Mouse (Mus musculus): ENCODE data around the gene Krt33b. TPM values are rescaled to one million over a fixed set of nuclear protein-coding genes. Genes with fewer than 3 reads are reported as not detected.

The Krt33b gene
- polyA plus RNA-seq, 1 experiment from 2014 or later = not detected

- H3K4me3 ChIP-seq = no peak overlapping the region
- no peak overlapping the region for H3K4me2 ChIP-seq
- no peaks in the 10 kb centered on the region for H3K27me3 ChIP-seq
- no peaks in the 10 kb centered on the region for H3K36me3 ChIP-seq (ENCODE audit: poor library complexity, severe bottlenecking)
- 94% methylated on average over 1 of the region's 1 CpGs for WGBS
- H3K4me1 ChIP-seq = no peaks in the 10 kb centered on the region
- no peak overlapping the region for H3K27ac ChIP-seq
- no peak overlapping the region for H3K9ac ChIP-seq
- H3K9me3 ChIP-seq (replicated peaks) = no peaks in the 10 kb centered on the region
- ATAC-seq = no peak
Measured at GRCm38 (mm10) chr11:100019466-100019865, 10.2 kb downstream of the Krt33b start.

- Histone ChIP-seq H3K9me3 (replicated peaks) (no peaks in the 10 kb centered on the region), H3K36me3 (ENCODE audit: poor library complexity, severe bottlenecking) (no peaks in the 10 kb centered on the region), H3K4me3 (no peak within 1 kb of the TSS), H3K4me1 (no peaks in the 10 kb centered on the region), H3K27me3 (no peaks in the 10 kb centered on the region), H3K9ac (no peak within 1 kb of the TSS), H3K4me2 (no peak within 1 kb of the TSS), H3K27ac (no peak within 1 kb of the TSS)
- no peak for ATAC-seq
- WGBS = 92% methylated on average over 4 of the region's 4 CpGs
Measured at GRCm38 (mm10) chr11:100016112-100016511, 13.6 kb downstream of the Krt33b start, which contains the start of gene Krt33a. TSS of gene Krt33a (minus strand) at chr11:100016212.

GRCm38 (mm10) chr11:100013691-100014171, 15.9 kb downstream of the Krt33b start:
- Histone ChIP-seq H3K27me3 (no peaks in the 10 kb centered on the region), H3K36me3 (ENCODE audit: poor library complexity, severe bottlenecking) (no peaks in the 10 kb centered on the region), H3K9ac (no peak overlapping the region), H3K9me3 (replicated peaks) (no peaks in the 10 kb centered on the region), H3K4me3 (no peak overlapping the region), H3K4me1 (no peaks in the 10 kb centered on the region), H3K4me2 (no peak overlapping the region), H3K27ac (no peak overlapping the region)
- 83% methylated on average over 4 of the region's 4 CpGs for whole genome bisulfite sequencing
- ATAC-seq = no peak

- no peaks in the 10 kb centered on the region for H3K4me1 ChIP-seq
- no peak overlapping the region for H3K4me2 ChIP-seq
- H3K9ac ChIP-seq = no peak overlapping the region
- no peak for ATAC-seq
- H3K4me3 ChIP-seq = no peak overlapping the region
- H3K9me3 ChIP-seq (replicated peaks) = no peaks in the 10 kb centered on the region
- 87% methylated on average over 5 of the region's 5 CpGs for WGBS
- H3K36me3 ChIP-seq (ENCODE audit: poor library complexity, severe bottlenecking) = no peaks in the 10 kb centered on the region
- no peak overlapping the region for H3K27ac ChIP-seq
- H3K27me3 ChIP-seq = no peaks in the 10 kb centered on the region
Measured at GRCm38 (mm10) chr11:100010682-100011081, 19.0 kb downstream of the Krt33b start.

- H3K9me3 ChIP-seq (replicated peaks) = no peaks in the 10 kb centered on the region
- H3K4me3 ChIP-seq = no peak overlapping the region
- 84% methylated on average over 5 of the region's 5 CpGs for WGBS
- no peak for ATAC-seq
- no peaks in the 10 kb centered on the region for H3K36me3 ChIP-seq (ENCODE audit: poor library complexity, severe bottlenecking)
- no peaks in the 10 kb centered on the region for H3K4me1 ChIP-seq
- no peak overlapping the region for H3K9ac ChIP-seq
- no peak overlapping the region for H3K4me2 ChIP-seq
- H3K27me3 ChIP-seq = no peaks in the 10 kb centered on the region
- H3K27ac ChIP-seq = no peak overlapping the region
Measured at GRCm38 (mm10) chr11:100008336-100008735, 21.3 kb downstream of the Krt33b start.

GRCm38 (mm10) chr11:100006624-100007023, 23.0 kb downstream of the Krt33b start:
- H3K4me3 ChIP-seq = no peak overlapping the region
- WGBS = 59% methylated on average over 3 of the region's 3 CpGs
- no peaks in the 10 kb centered on the region for H3K36me3 ChIP-seq (ENCODE audit: poor library complexity, severe bottlenecking)
- no peaks in the 10 kb centered on the region for H3K4me1 ChIP-seq
- no peak overlapping the region for H3K4me2 ChIP-seq
- ATAC-seq = no peak
- no peak overlapping the region for H3K9ac ChIP-seq
- no peaks in the 10 kb centered on the region for H3K27me3 ChIP-seq
- H3K9me3 ChIP-seq (replicated peaks) = 0 out of 2 replicates have a peak, but pooled peaks cover 2% of the 10 kb centered on the region
- no peak overlapping the region for H3K27ac ChIP-seq

- Histone ChIP-seq H3K27me3 (no peaks in the 10 kb centered on the region), H3K4me1 (no peaks in the 10 kb centered on the region), H3K27ac (no peak overlapping the region), H3K9me3 (replicated peaks) (0 out of 2 replicates have a peak, but pooled peaks cover 4% of the 10 kb centered on the region), H3K4me2 (no peak overlapping the region), H3K9ac (no peak overlapping the region), H3K36me3 (ENCODE audit: poor library complexity, severe bottlenecking) (no peaks in the 10 kb centered on the region), H3K4me3 (no peak overlapping the region)
- ATAC-seq = no peak
- WGBS = 90% methylated on average over 8 of the region's 8 CpGs
Measured at GRCm38 (mm10) chr11:100005905-100006304, 23.8 kb downstream of the Krt33b start.

- no peaks in the 10 kb centered on the region for H3K36me3 ChIP-seq (ENCODE audit: poor library complexity, severe bottlenecking)
- WGBS = 31% methylated on average over 6 of the region's 6 CpGs
Measured at GRCm38 (mm10) chr11:100004846-100005245, 24.8 kb downstream of the Krt33b start.

GRCm38 (mm10) chr11:99999091-99999490, 30.6 kb downstream of the Krt33b start:
- H3K9ac ChIP-seq = no peak overlapping the region
- H3K4me2 ChIP-seq = no peak overlapping the region
- H3K27me3 ChIP-seq = peaks cover 14% of the 10 kb centered on the region; the same call in 1 of the 2 replicates
- H3K4me3 ChIP-seq = no peak overlapping the region
- WGBS = 92% methylated on average over 7 of the region's 7 CpGs
- 0 out of 2 replicates have a peak, but pooled peaks cover 4% of the 10 kb centered on the region for H3K9me3 ChIP-seq (replicated peaks)
- no peaks in the 10 kb centered on the region for H3K4me1 ChIP-seq
- no peak overlapping the region for H3K27ac ChIP-seq
- no peak for ATAC-seq
- no peaks in the 10 kb centered on the region for H3K36me3 ChIP-seq (ENCODE audit: poor library complexity, severe bottlenecking)

More at GRCm38 (mm10) chr11:100004846-100005245, 24.8 kb downstream of the Krt33b start:
- ATAC-seq = no peak
- Histone ChIP-seq H3K27ac (no peak overlapping the region), H3K4me2 (no peak overlapping the region), H3K27me3 (no peaks in the 10 kb centered on the region), H3K4me1 (no peaks in the 10 kb centered on the region), H3K9me3 (replicated peaks) (0 out of 2 replicates have a peak, but pooled peaks cover 4% of the 10 kb centered on the region), H3K4me3 (no peak overlapping the region), H3K9ac (no peak overlapping the region)

GRCm38 (mm10) chr11:99994384-99994661, 35.3 kb downstream of the Krt33b start:
- H3K4me3 ChIP-seq = no peak overlapping the region
- H3K4me2 ChIP-seq = no peak overlapping the region
- WGBS = 65% methylated on average over 4 of the region's 4 CpGs
- no peaks in the 10 kb centered on the region for H3K4me1 ChIP-seq
- H3K27me3 ChIP-seq = peaks cover 27% of the 10 kb centered on the region
- no peak overlapping the region for H3K27ac ChIP-seq
- no peaks in the 10 kb centered on the region for H3K36me3 ChIP-seq (ENCODE audit: poor library complexity, severe bottlenecking)
- H3K9ac ChIP-seq = no peak overlapping the region
- no peaks in the 10 kb centered on the region for H3K9me3 ChIP-seq (replicated peaks)
- ATAC-seq = no peak

- Histone ChIP-seq H3K9ac (no peak within 1 kb of the TSS), H3K4me1 (no peaks in the 10 kb centered on the region), H3K36me3 (ENCODE audit: poor library complexity, severe bottlenecking) (no peaks in the 10 kb centered on the region), H3K9me3 (replicated peaks) (no peaks in the 10 kb centered on the region), H3K27ac (no peak within 1 kb of the TSS), H3K4me2 (peak within 1 kb of the TSS; percentile 40), H3K27me3 (peaks cover 27% of the 10 kb centered on the region), H3K4me3 (0 out of 2 replicates have a peak within 1 kb of the TSS, but pooled peaks have one; percentile 9)
- WGBS = 37% methylated on average over 21 of the region's 26 CpGs
- ATAC-seq = no peak
Measured at GRCm38 (mm10) chr11:99993620-99994383, 35.9 kb downstream of the Krt33b start, which contains the start of gene Krtap17-1. TSS of gene Krtap17-1 (minus strand) at chr11:99993994.

GRCm38 (mm10) chr11:99990571-99990970, 39.1 kb downstream of the Krt33b start:
- Histone ChIP-seq H3K4me1 (no peaks in the 10 kb centered on the region), H3K4me2 (no peak overlapping the region), H3K9ac (no peak overlapping the region), H3K9me3 (replicated peaks) (no peaks in the 10 kb centered on the region), H3K27me3 (peaks cover 23% of the 10 kb centered on the region), H3K36me3 (ENCODE audit: poor library complexity, severe bottlenecking) (no peaks in the 10 kb centered on the region), H3K4me3 (no peak overlapping the region), H3K27ac (no peak overlapping the region)
- 68% methylated on average over 3 of the region's 3 CpGs for WGBS
- ATAC-seq = no peak
